Mouse (Mus musculus): ENCODE measurements around the gene I0C0044D17Rik. TPM values are rescaled to one million over a fixed set of nuclear protein-coding genes. Genes with fewer than 3 reads are reported as not detected.

Gene I0C0044D17Rik
- total RNA-seq, 2 experiments from 2014 or later = not detected

GRCm38 (mm10) chr4:98834782-98835181 lies 11.1 kb upstream of the I0C0044D17Rik start:
- DNase-seq = peak; percentile 8 to 52
- intact Hi-C loops (cut with DNase I) = no loop called here

- DNase-seq = no peak
- intact Hi-C loops (cut with DNase I) = no loop called here
These were observed 8.1 kb upstream of the I0C0044D17Rik start for GRCm38 (mm10) chr4:98831726-98832125.

- DNase-seq = no peak
- intact Hi-C loops (cut with DNase I) = no loop called here
These were observed 3.1 kb upstream of the I0C0044D17Rik start for GRCm38 (mm10) chr4:98826701-98827100.

- DNase-seq = no peak
- intact Hi-C loops (cut with DNase I) = no loop called here
These were observed 593 bp downstream of the I0C0044D17Rik start for GRCm38 (mm10) chr4:98823047-98823446.

- no peak for DNase-seq
- intact Hi-C loops (cut with DNase I) = no loop called here
These were observed 1.2 kb downstream of the I0C0044D17Rik start for GRCm38 (mm10) chr4:98822478-98822877.

- no peak for DNase-seq
- intact Hi-C loops (cut with DNase I) = loop anchor here (5.0 kb wide), 1 partner anchor 87 kb away; no protein-coding TSS in a partner anchor
These were observed 4.4 kb downstream of the I0C0044D17Rik start for GRCm38 (mm10) chr4:98819216-98819755.

- DNase-seq = peak; percentile 49 to 58
- intact Hi-C loops (cut with DNase I) = loop anchor here (5.0 kb wide), 1 partner anchor 85 kb away; no protein-coding TSS in a partner anchor
These were observed 6.3 kb downstream of the I0C0044D17Rik start, which contains the start of gene Kank4 for GRCm38 (mm10) chr4:98817184-98817911. Gene Kank4 (minus strand): TSS chr4:98817537.

- intact Hi-C loops (cut with DNase I) = loop anchor here (5.0 kb wide), 1 partner anchor 84 kb away; no protein-coding TSS in a partner anchor
- DNase-seq = no peak
These were observed 6.8 kb downstream of the I0C0044D17Rik start for GRCm38 (mm10) chr4:98816807-98817183.

- DNase-seq = no peak
- intact Hi-C loops (cut with DNase I) = no loop called here
These were observed 17.3 kb downstream of the I0C0044D17Rik start for GRCm38 (mm10) chr4:98806306-98806705.

- intact Hi-C loops (cut with DNase I) = no loop called here
- no peak for DNase-seq
These were observed 18.2 kb downstream of the I0C0044D17Rik start for GRCm38 (mm10) chr4:98805291-98806048.

GRCm38 (mm10) chr4:98804476-98805134 lies 19.0 kb downstream of the I0C0044D17Rik start:
- DNase-seq = no peak
- intact Hi-C loops (cut with DNase I) = no loop called here

- DNase-seq = no peak
- intact Hi-C loops (cut with DNase I) = no loop called here
These were observed 21.9 kb downstream of the I0C0044D17Rik start for GRCm38 (mm10) chr4:98801775-98802174.

- intact Hi-C loops (cut with DNase I) = no loop called here
- no peak for DNase-seq
These were observed 22.8 kb downstream of the I0C0044D17Rik start for GRCm38 (mm10) chr4:98800824-98801223.

GRCm38 (mm10) chr4:98796591-98797341 lies 26.9 kb downstream of the I0C0044D17Rik start:
- peak; percentile 22 to 56 for DNase-seq

GRCm38 (mm10) chr4:98795241-98795640 lies 28.4 kb downstream of the I0C0044D17Rik start:
- no peak for DNase-seq
- intact Hi-C loops (cut with DNase I) = no loop called here

More at GRCm38 (mm10) chr4:98796591-98797341, 26.9 kb downstream of the I0C0044D17Rik start:
- intact Hi-C loops (cut with DNase I) = no loop called here

- intact Hi-C loops (cut with DNase I) = no loop called here
These were observed 30.2 kb downstream of the I0C0044D17Rik start for GRCm38 (mm10) chr4:98793486-98793885.

GRCm38 (mm10) chr4:98790721-98791120 lies 32.9 kb downstream of the I0C0044D17Rik start:
- intact Hi-C loops (cut with DNase I) = no loop called here
- no peak for DNase-seq

More at GRCm38 (mm10) chr4:98793486-98793885, 30.2 kb downstream of the I0C0044D17Rik start:
- DNase-seq = no peak

GRCm38 (mm10) chr4:98789861-98790311 lies 33.8 kb downstream of the I0C0044D17Rik start:
- intact Hi-C loops (cut with DNase I) = no loop called here
- DNase-seq = peak in 1 of 2 experiments; percentile 25

GRCm38 (mm10) chr4:98789133-98789765 lies 34.4 kb downstream of the I0C0044D17Rik start:
- no peak for DNase-seq
- intact Hi-C loops (cut with DNase I) = no loop called here

Measured in heart, postnatal 14 days (tissue).